Mouse (Mus musculus) lung, embryonic 14.5 days (tissue): ENCODE measurements around the gene Abi1. TPM values are rescaled to one million over a fixed set of nuclear protein-coding genes. Genes with fewer than 3 reads are reported as not detected.

Source experiments
- ATAC-seq: fragments of 200-750 bp; cut with Nextera tagmentation; 2 replicates; pipeline ENCODE4 v1.8.0; 2017; ENCODE audit warnings: mild to moderate bottlenecking, moderate TSS enrichment, moderate library complexity; ENCODE audit not compliant: insufficient read depth
- DNase-seq: peaks from one replicate; pipeline ENCODE4 v3.0.0-alpha.2; 2015
- H3K27ac ChIP-seq: fragments of 300-500 bp; sonication (generic); 2 replicates; pipeline ENCODE4 v1.5.1; 2014; ENCODE audit warnings: low read depth, mild to moderate bottlenecking, moderate library complexity
- H3K27me3 ChIP-seq: fragments of 300-500 bp; sonication (generic); 2 replicates; pipeline ENCODE4 v1.6.1; 2014; ENCODE audit warnings: low read length, control low read depth; ENCODE audit not compliant: insufficient read depth
- H3K36me3 ChIP-seq: fragments of 300-500 bp; sonication (generic); 2 replicates; pipeline ENCODE4 v1.6.1; 2014; ENCODE audit warnings: control low read depth; ENCODE audit not compliant: insufficient read depth
- H3K4me1 ChIP-seq: fragments of 300-500 bp; sonication (generic); 2 replicates; pipeline ENCODE4 v1.6.1; 2014; ENCODE audit warnings: antibody characterized with exemption, control low read depth; ENCODE audit not compliant: insufficient read depth
- H3K4me2 ChIP-seq: fragments of 300-500 bp; sonication (generic); 2 replicates; pipeline ENCODE4 v1.6.1; 2014; ENCODE audit warnings: mild to moderate bottlenecking
- H3K4me3 ChIP-seq: fragments of 300-500 bp; sonication (generic); 2 replicates; pipeline ENCODE4 v1.5.1; 2014; ENCODE audit warnings: low read depth, low read length
- H3K9ac ChIP-seq: fragments of 300-500 bp; sonication (generic); 2 replicates; pipeline ENCODE4 v1.6.1; 2014
- H3K9me3 ChIP-seq: fragments of 300-500 bp; sonication (generic); 2 replicates; pipeline ENCODE4 v1.6.1; 2016; ENCODE audit warnings: low read depth, low read length, control low read depth
- CTCF ChIP-seq: IDR thresholded peaks from 2 replicates; pipeline ENCODE4 v1.5.1; 2016; ENCODE audit warnings: antibody characterized with exemption, low read depth
- WGBS: fragments of 180-500 bp; shearing (Covaris S2); extraction: QIAGEN DNeasy Blood & Tissue Kit; methylation state at CpG from one replicate; pipeline ENCODE4 v1.1.7; 2014; 5-methylcytosine and 5-hydroxymethylcytosine counted together
- polyA plus RNA-seq: library from polyadenylated mRNA; unstranded; fragments of >200 nt; fragmentation: Nextera tagmentation; extraction: Ambion mirVana; gene quantifications from 2 replicates; pipeline ENCODE4 v1.2.1, GENCODE M21; 2014

Abi1 gene
- polyA plus RNA-seq = 43.5 and 46.5 TPM in 2 replicates

GRCm38 (mm10) chr2:23040001-23040646 lies at the start of gene Abi1:
TSS of gene Abi1 (minus strand) at chr2:23040241.
- peak within 1 kb of the TSS; percentile 94 for H3K9ac ChIP-seq
- peak within 1 kb of the TSS; percentile 95 for H3K4me3 ChIP-seq
- ATAC-seq (peak; percentile 97), DNase-seq (peak; percentile 98)
- H3K4me1 ChIP-seq = peaks cover 3% of the 10 kb centered on the region
- H3K36me3 ChIP-seq = no peaks in the 10 kb centered on the region
- 2% methylated on average over 22 of the region's 24 CpGs for WGBS
- H3K27me3 ChIP-seq = no peaks in the 10 kb centered on the region
- H3K27ac ChIP-seq = peak within 1 kb of the TSS; percentile 98
- no peaks in the 10 kb centered on the region for H3K9me3 ChIP-seq
- H3K4me2 ChIP-seq = peak within 1 kb of the TSS; percentile 67
- TF ChIP-seq CTCF = peak; percentile 41

- no peak for TF ChIP-seq CTCF
- no peak for DNase-seq
- ATAC-seq = no peak
- WGBS = 92% methylated on average over 8 of the region's 8 CpGs
- Histone ChIP-seq H3K4me1 (no peaks in the 10 kb centered on the region), H3K27ac (no peak overlapping the region), H3K4me3 (no peak overlapping the region), H3K9ac (no peak overlapping the region), H3K36me3 (peaks cover 24% of the 10 kb centered on the region), H3K27me3 (no peaks in the 10 kb centered on the region), H3K9me3 (no peaks in the 10 kb centered on the region), H3K4me2 (no peak overlapping the region)
These were observed 44.5 kb upstream of the Abi1 start for GRCm38 (mm10) chr2:23084540-23084939.

- DNase-seq (no peak), ATAC-seq (no peak)
- Histone ChIP-seq H3K27me3 (no peaks in the 10 kb centered on the region), H3K4me3 (no peak overlapping the region), H3K4me2 (no peak overlapping the region), H3K4me1 (no peaks in the 10 kb centered on the region), H3K27ac (no peak overlapping the region), H3K36me3 (peaks cover 36% of the 10 kb centered on the region), H3K9ac (no peak overlapping the region), H3K9me3 (no peaks in the 10 kb centered on the region)
- no peak for TF ChIP-seq CTCF
- WGBS = 96% methylated on average over 2 of the region's 2 CpGs
These were observed 38.5 kb upstream of the Abi1 start for GRCm38 (mm10) chr2:23078588-23078987.

- 81% methylated on average over 5 of the region's 5 CpGs for WGBS
These were observed 37.7 kb upstream of the Abi1 start for GRCm38 (mm10) chr2:23077693-23078092.

GRCm38 (mm10) chr2:23076783-23077182 lies 36.7 kb upstream of the Abi1 start:
- Histone ChIP-seq H3K36me3 (peaks cover 36% of the 10 kb centered on the region), H3K4me3 (no peak overlapping the region), H3K9ac (no peak overlapping the region), H3K9me3 (no peaks in the 10 kb centered on the region), H3K27me3 (no peaks in the 10 kb centered on the region), H3K4me1 (no peaks in the 10 kb centered on the region), H3K4me2 (no peak overlapping the region), H3K27ac (no peak overlapping the region)
- ATAC-seq (no peak), DNase-seq (no peak)
- TF ChIP-seq CTCF = no peak

More at GRCm38 (mm10) chr2:23077693-23078092, 37.7 kb upstream of the Abi1 start:
- Histone ChIP-seq H3K36me3 (peaks cover 36% of the 10 kb centered on the region), H3K9me3 (no peaks in the 10 kb centered on the region), H3K4me3 (no peak overlapping the region), H3K9ac (no peak overlapping the region), H3K4me1 (no peaks in the 10 kb centered on the region), H3K27me3 (no peaks in the 10 kb centered on the region), H3K4me2 (no peak overlapping the region), H3K27ac (no peak overlapping the region)
- TF ChIP-seq CTCF = no peak
- no peak for DNase-seq
- ATAC-seq = no peak

GRCm38 (mm10) chr2:23075846-23076245 lies 35.8 kb upstream of the Abi1 start:
- H3K9me3 ChIP-seq = no peaks in the 10 kb centered on the region
- DNase-seq = no peak
- H3K27me3 ChIP-seq = no peaks in the 10 kb centered on the region
- no peak overlapping the region for H3K4me3 ChIP-seq
- H3K36me3 ChIP-seq = peaks cover 33% of the 10 kb centered on the region
- H3K4me2 ChIP-seq = no peak overlapping the region
- no peak overlapping the region for H3K27ac ChIP-seq
- no peaks in the 10 kb centered on the region for H3K4me1 ChIP-seq
- TF ChIP-seq CTCF = no peak
- no peak overlapping the region for H3K9ac ChIP-seq
- ATAC-seq = no peak

GRCm38 (mm10) chr2:23071406-23071805 lies 31.4 kb upstream of the Abi1 start:
- Histone ChIP-seq H3K9ac (no peak overlapping the region), H3K4me2 (no peak overlapping the region), H3K36me3 (peaks cover 15% of the 10 kb centered on the region; the same call in 1 of the 2 replicates), H3K4me1 (no peaks in the 10 kb centered on the region), H3K4me3 (no peak overlapping the region), H3K9me3 (no peaks in the 10 kb centered on the region), H3K27me3 (no peaks in the 10 kb centered on the region), H3K27ac (no peak overlapping the region)
- WGBS = 73% methylated on average over 1 of the region's 1 CpGs
- ATAC-seq (no peak), DNase-seq (no peak)
- TF ChIP-seq CTCF = no peak
